Mouse (Mus musculus) midbrain, embryonic 16.5 days (tissue): ENCODE results near the gene Nab2. TPM values are rescaled to one million over a fixed set of nuclear protein-coding genes. Genes with fewer than 3 reads are reported as not detected.
A peak's percentile ranks its signal among the peaks of the same experiment; 100 is the strongest.

Source experiments
- ATAC-seq: fragments of 200-750 bp; cut with Nextera tagmentation; 2 replicates; pipeline ENCODE4 v1.8.0; 2017; ENCODE audit warnings: moderate TSS enrichment
- H3K27ac ChIP-seq: fragments of 300-500 bp; sonication (generic); 2 replicates; pipeline ENCODE4 v1.5.1; 2014; ENCODE audit warnings: mild to moderate bottlenecking, low read length, mixed read lengths
- H3K27me3 ChIP-seq: fragments of 300-500 bp; sonication (generic); 2 replicates; pipeline ENCODE4 v1.6.1; 2014; ENCODE audit warnings: low read depth, low read length, mixed read lengths; ENCODE audit not compliant: control insufficient read depth, insufficient read depth
- H3K36me3 ChIP-seq: fragments of 300-500 bp; sonication (generic); 2 replicates; pipeline ENCODE4 v1.6.1; 2014; ENCODE audit warnings: mild to moderate bottlenecking, low read length, moderate library complexity, mixed read lengths; ENCODE audit not compliant: control insufficient read depth, insufficient read depth
- H3K4me1 ChIP-seq: fragments of 300-500 bp; sonication (generic); 2 replicates; pipeline ENCODE4 v1.6.1; 2014; ENCODE audit warnings: mild to moderate bottlenecking, low read length, mixed read lengths; ENCODE audit not compliant: control insufficient read depth, insufficient read depth
- H3K4me2 ChIP-seq: fragments of 300-500 bp; sonication (generic); 2 replicates; pipeline ENCODE4 v1.6.1; 2014; ENCODE audit warnings: mild to moderate bottlenecking, low read length, mixed read lengths
- H3K4me3 ChIP-seq: fragments of 300-500 bp; sonication (generic); 2 replicates; pipeline ENCODE4 v1.5.1; 2014; ENCODE audit warnings: low read depth, mild to moderate bottlenecking, low read length, moderate library complexity, mixed read lengths
- H3K9ac ChIP-seq: fragments of 300-500 bp; sonication (generic); 2 replicates; pipeline ENCODE4 v1.6.1; 2014; ENCODE audit warnings: low read depth, low read length, mixed read lengths
- H3K9me3 ChIP-seq: fragments of 300-500 bp; sonication (generic); replicated peaks from 2 replicates; pipeline ENCODE4 v1.6.1; 2014; ENCODE audit warnings: mild to moderate bottlenecking, low read length, mixed read lengths; ENCODE audit not compliant: control insufficient read depth, poor library complexity, severe bottlenecking
- WGBS: fragments of 180-500 bp; shearing (Covaris S2); extraction: QIAGEN DNeasy Blood & Tissue Kit; methylation state at CpG from one replicate; pipeline ENCODE4 v1.1.7; 2014; 5-methylcytosine and 5-hydroxymethylcytosine counted together
- polyA plus RNA-seq: library from polyadenylated mRNA; unstranded; fragments of >200 nt; fragmentation: Nextera tagmentation; extraction: Ambion mirVana; gene quantifications from 2 replicates; pipeline ENCODE4 v1.2.1, GENCODE M21; 2015

Gene Nab2
- 1.6 and 2.1 TPM in 2 replicates for polyA plus RNA-seq

DNA sequence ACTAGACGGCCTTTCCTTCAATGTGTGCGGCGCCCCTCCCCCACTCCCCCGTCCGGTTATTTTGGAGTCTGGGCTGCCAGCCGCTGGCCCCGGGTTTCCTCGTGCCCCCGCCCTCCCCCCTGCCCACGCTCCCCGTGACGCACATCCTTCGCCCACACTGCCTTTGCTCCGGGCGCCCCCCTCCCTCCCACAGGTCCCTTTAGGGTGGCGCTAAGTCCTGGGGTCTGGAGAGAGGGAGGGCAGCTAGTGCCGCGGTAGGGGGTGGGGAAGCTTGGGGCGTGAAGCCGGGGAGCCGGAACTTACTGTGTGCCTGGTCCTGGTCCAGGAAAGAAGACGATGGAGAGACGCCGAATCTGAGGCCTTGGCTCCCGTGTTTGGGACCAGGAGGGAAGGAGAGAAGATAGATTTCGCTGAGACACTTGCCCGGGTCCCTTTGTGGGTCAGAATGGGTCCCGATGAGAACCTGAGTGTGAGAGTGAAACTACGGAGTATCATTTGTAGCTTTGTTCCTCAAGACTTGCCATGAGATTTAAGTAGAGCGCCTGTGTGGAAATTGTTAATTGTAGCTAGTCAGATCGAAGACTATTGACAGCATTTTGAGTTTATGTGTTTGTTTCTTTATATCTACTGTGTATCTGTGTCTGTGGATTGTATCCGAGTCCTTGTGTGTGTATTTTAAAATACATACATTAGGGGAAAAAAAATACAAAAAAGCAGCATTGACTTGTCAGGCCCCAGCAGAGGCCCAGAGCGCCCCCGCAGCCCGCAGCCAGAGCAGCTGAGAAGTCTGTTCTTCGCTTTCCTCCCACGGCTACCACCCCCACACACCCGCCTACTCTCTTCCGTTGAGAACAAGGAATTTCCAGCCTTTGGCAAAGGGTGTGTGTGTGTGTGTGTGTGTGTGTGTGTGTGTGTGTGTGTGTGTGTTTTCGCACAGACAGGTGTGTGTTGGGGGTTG lies at the start of gene Nab2:
TSS of gene Nab2 (minus strand) at position 476 of the 958 bp plus-strand sequence.
- no peak for ATAC-seq
- Histone ChIP-seq H3K4me3 (peak within 1 kb of the TSS; percentile 58), H3K4me1 (peaks cover 20% of the 10 kb centered on the region), H3K4me2 (peak within 1 kb of the TSS; percentile 93), H3K27ac (peak within 1 kb of the TSS; percentile 72), H3K9me3 (no peaks in the 10 kb centered on the region), H3K9ac (peak within 1 kb of the TSS; percentile 46), H3K36me3 (no peaks in the 10 kb centered on the region), H3K27me3 (peaks cover 45% of the 10 kb centered on the region)
- 2% methylated on average over 37 of the region's 40 CpGs for WGBS

DNA sequence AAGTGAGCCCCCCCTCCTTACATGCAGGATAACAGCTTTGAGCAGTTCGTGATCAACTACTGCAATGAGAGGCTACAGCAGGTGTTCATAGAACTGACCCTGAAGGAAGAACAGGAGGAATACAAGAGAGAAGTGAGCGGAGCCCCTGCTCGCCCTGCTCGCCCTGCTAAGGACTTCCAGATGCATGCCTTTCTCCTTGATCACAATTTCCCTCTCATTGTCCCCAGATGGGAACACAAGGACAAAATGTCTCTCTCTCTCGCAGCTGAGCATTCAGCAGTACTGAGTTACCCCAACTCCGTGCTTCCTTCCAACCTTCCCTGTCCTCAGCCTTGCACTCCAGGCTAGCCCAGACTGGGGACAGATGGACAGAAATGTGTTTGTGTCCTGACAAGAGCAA lies 44.4 kb upstream of the Nab2 start:
- no peak for ATAC-seq
- Histone ChIP-seq H3K27ac (no peak overlapping the region), H3K36me3 (no peaks in the 10 kb centered on the region), H3K4me1 (no peaks in the 10 kb centered on the region), H3K27me3 (no peaks in the 10 kb centered on the region), H3K4me3 (no peak overlapping the region), H3K4me2 (no peak overlapping the region), H3K9ac (no peak overlapping the region), H3K9me3 (no peaks in the 10 kb centered on the region)
- WGBS, result 81% methylated on average over 6 of the region's 6 CpGs

DNA sequence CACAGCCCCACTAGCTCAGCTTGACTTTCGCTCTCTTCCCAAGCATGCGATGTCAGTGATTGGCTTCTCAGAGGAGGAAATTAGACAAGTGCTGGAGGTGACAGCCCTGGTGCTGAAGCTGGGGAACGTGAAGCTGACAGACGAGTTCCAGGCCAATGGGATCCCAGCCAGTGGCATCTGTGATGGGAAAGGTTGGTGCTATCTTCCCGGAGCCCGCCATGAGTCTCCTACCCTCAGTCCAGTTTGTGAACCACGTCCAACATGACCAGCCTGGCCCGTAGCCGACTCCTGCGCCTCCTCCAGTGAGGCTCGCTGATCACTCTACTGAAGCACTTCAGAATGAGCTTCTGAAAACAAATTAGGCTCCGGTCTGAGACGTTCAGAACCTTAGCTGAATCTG lies 42.0 kb upstream of the Nab2 start:
- H3K27me3 ChIP-seq, result no peaks in the 10 kb centered on the region
- no peak overlapping the region for H3K27ac ChIP-seq
- no peak overlapping the region for H3K4me3 ChIP-seq
- no peaks in the 10 kb centered on the region for H3K4me1 ChIP-seq
- no peaks in the 10 kb centered on the region for H3K36me3 ChIP-seq
- ATAC-seq, result no peak
- 91% methylated on average over 13 of the region's 13 CpGs for WGBS
- no peak overlapping the region for H3K9ac ChIP-seq
- H3K9me3 ChIP-seq, result no peaks in the 10 kb centered on the region
- no peak overlapping the region for H3K4me2 ChIP-seq

DNA sequence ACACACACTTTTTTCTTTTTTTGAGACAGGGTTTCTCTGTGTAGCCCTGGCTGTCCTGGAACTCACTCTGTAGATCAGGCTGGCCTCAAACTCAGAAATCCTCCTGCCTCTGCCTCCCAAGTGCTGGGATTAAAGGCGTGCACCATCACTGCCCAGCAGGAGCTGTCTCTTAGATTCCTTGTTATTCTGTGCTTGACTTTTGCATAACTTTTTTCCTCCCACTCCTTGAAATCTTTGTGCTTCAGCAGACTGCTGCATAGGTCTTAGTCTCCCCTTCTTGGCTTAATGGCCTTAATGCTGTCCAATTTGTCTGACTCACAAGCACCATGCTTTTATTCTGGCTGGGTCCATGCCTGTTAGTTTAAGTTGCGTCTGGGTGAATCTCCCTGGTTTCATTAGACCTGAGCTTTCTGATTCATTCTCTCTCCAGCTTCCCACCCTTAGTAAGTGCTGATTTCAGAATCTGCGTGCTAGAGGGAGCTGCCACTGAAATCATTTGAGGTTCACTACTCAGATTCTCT lies 40.5 kb upstream of the Nab2 start:
- WGBS, result 77% methylated on average over 3 of the region's 3 CpGs

DNA sequence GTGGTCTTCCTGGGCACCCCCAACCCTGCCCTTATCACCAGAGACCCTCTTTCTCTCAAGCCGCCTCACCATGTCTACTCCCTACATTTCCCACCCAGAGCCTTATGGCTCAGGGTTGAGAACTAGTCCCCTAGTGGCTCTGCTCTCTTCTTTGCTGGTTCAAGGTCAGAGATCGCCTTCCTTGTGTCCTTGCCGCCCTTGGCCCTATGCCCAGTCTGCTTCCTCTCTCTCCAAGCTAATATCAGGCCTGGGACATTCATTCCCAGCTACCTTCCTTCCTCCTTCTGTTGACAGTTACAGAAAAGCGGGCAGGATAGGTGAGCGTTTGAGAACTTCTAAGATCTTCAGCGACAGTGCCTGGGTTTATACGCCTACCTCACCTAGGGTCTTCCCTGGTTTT lies 39.4 kb upstream of the Nab2 start:
- 84% methylated on average over 7 of the region's 7 CpGs for WGBS

More for the DNA sequence above, 40.5 kb upstream of the Nab2 start:
- H3K4me1 ChIP-seq, result no peaks in the 10 kb centered on the region
- no peak overlapping the region for H3K4me2 ChIP-seq
- H3K27me3 ChIP-seq, result no peaks in the 10 kb centered on the region
- no peak for ATAC-seq
- H3K27ac ChIP-seq, result no peak overlapping the region
- no peaks in the 10 kb centered on the region for H3K36me3 ChIP-seq
- H3K4me3 ChIP-seq, result no peak overlapping the region
- H3K9ac ChIP-seq, result no peak overlapping the region
- H3K9me3 ChIP-seq, result no peaks in the 10 kb centered on the region

DNA sequence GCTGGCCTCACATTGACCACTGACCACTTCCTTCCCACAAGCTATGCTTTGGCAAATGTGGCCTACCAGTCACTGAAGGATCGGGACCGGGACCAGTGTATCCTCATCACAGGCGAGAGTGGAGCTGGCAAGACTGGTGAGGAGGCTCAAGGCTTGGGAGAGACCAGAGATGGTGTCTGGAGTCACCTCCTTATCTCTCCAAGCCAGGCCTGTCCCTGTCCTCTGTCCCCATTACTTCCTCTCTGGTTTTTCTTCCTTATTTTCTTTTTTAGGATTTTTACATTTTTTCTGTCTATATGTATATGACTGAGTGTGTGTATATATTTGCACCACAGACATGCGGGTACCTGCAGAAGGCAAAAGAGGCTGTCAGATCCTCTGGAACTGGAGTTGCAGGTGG lies 37.4 kb upstream of the Nab2 start:
- no peaks in the 10 kb centered on the region for H3K27me3 ChIP-seq
- no peak overlapping the region for H3K4me2 ChIP-seq
- no peak overlapping the region for H3K4me3 ChIP-seq
- 93% methylated on average over 4 of the region's 4 CpGs for WGBS
- H3K36me3 ChIP-seq, result no peaks in the 10 kb centered on the region
- no peak overlapping the region for H3K9ac ChIP-seq
- no peak for ATAC-seq
- H3K27ac ChIP-seq, result no peak overlapping the region
- no peaks in the 10 kb centered on the region for H3K4me1 ChIP-seq
- H3K9me3 ChIP-seq, result no peaks in the 10 kb centered on the region

More for the DNA sequence above, 39.4 kb upstream of the Nab2 start:
- Histone ChIP-seq H3K9me3 (no peaks in the 10 kb centered on the region), H3K9ac (no peak overlapping the region), H3K36me3 (no peaks in the 10 kb centered on the region), H3K4me2 (no peak overlapping the region), H3K27me3 (no peaks in the 10 kb centered on the region), H3K27ac (no peak overlapping the region), H3K4me1 (no peaks in the 10 kb centered on the region), H3K4me3 (no peak overlapping the region)
- no peak for ATAC-seq

DNA sequence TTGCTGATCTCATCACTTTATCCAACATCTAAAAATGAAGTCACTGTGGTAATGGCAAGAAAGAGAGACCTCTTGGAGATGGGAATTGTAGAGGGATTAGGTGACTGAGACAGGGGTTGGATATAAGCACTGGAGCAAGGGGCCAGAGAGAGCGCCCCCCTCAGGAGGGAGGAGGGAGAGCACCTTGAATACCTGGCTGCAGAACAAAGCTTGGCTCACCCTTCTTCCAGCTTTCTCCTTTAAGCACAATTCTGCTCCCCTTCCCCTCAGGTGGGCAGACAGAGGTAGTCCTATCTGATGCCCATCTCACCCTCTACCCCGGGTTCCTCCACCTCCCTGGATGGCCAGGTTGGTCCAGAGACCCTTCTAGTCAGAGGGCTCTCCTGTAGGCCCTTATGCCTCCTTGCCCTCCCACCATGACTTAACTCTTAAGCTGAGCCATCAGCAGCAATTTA lies 36.4 kb upstream of the Nab2 start, which contains the start of gene Myo1a:
TSS of gene Myo1a (plus strand) at position 405 of the 455 bp plus-strand sequence.
- Histone ChIP-seq H3K4me1 (no peaks in the 10 kb centered on the region), H3K27ac (no peak within 1 kb of the TSS), H3K36me3 (no peaks in the 10 kb centered on the region), H3K9me3 (no peaks in the 10 kb centered on the region), H3K9ac (no peak within 1 kb of the TSS), H3K4me3 (no peak within 1 kb of the TSS), H3K27me3 (no peaks in the 10 kb centered on the region), H3K4me2 (no peak within 1 kb of the TSS)
- 81% methylated on average over 2 of the region's 2 CpGs for WGBS
- no peak for ATAC-seq

DNA sequence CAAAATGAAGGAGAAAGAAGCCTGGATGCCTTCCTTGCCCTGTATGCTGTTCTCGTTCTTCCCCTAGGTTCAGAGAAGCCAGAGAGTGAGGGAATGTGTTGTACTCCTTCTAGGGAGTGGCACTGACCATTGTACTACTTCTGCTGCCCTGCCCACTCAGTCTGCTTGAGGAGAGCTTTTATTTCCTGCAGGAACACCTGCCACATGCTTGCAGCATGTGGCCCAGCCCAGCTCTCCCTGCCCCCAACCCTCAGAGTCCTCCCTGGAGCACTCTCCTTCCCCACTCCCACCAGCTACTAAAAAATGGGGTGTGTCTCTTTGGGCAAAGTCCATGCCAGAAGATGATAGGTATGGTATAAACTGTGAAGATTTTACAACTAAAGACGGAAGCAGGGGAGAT lies 35.9 kb upstream of the Nab2 start:
- Histone ChIP-seq H3K4me3 (no peak overlapping the region), H3K9ac (no peak overlapping the region), H3K27ac (no peak overlapping the region), H3K4me1 (no peaks in the 10 kb centered on the region), H3K9me3 (no peaks in the 10 kb centered on the region), H3K27me3 (no peaks in the 10 kb centered on the region), H3K36me3 (no peaks in the 10 kb centered on the region), H3K4me2 (no peak overlapping the region)
- ATAC-seq, result no peak
- whole genome bisulfite sequencing, result 73% methylated on average over 2 of the region's 2 CpGs

DNA sequence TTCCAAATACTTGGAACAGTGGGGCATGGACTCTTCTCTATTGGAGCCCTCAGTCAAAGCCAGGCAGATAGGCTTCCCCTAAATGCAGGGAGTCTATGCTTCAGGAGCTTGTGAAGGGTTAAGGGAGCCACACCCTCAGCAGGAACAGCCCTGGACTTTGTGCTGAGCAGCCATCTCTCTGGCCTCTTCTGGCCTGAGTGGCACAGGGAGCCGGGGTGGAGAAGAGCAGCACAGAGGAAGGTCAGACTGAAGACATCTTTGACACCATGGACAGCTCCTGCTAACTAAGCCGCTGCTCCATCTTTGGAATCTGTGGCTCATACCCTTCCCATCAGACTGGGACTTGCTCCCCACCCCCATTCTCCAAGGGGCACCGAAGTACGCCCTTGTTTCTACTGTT lies 34.9 kb upstream of the Nab2 start:
- Histone ChIP-seq H3K4me2 (no peak overlapping the region), H3K36me3 (no peaks in the 10 kb centered on the region), H3K4me3 (no peak overlapping the region), H3K9ac (no peak overlapping the region), H3K9me3 (no peaks in the 10 kb centered on the region), H3K27me3 (no peaks in the 10 kb centered on the region), H3K27ac (no peak overlapping the region), H3K4me1 (no peaks in the 10 kb centered on the region)
- WGBS, result 55% methylated on average over 4 of the region's 4 CpGs
- ATAC-seq, result no peak
